Mouse (Mus musculus): Measurements from ENCODE around the gene Mslnl.

- TF ChIP-seq CTCF (IDR thresholded peaks at IDR 0.05; ENCODE audit: extremely low read depth, insufficient read depth, low read length) (no peak), POLR2A (IDR thresholded peaks at IDR 0.05; ENCODE audit: extremely low read depth, insufficient read depth, low read length) (no peak)
These were observed 45.5 kb downstream of the Mslnl start for GRCm38 (mm10) chr17:25781339-25781738.

All from cortical plate, adult 2 months (tissue).